Mouse (Mus musculus): ENCODE data around the gene Kntc1.

Kntc1 gene

GRCm38 (mm10) chr5:123869615-123870014 lies 120.1 kb downstream of the Kntc1 start:
- no peak for DNase-seq

All from kidney, postnatal 25 days (tissue).